In genomic region chr6:53818264-53818731, GRCm38 (mm10) we compare ENCODE assay signal across 8 mouse cellular contexts. TPM values are rescaled to one million over a fixed set of nuclear protein-coding genes. Genes with fewer than 3 reads are reported as not detected.
DNase-seq lines count a peak whose midpoint lies in the region; ATAC-seq and TF ChIP-seq lines count a peak whose summit lies in the region.

No protein-coding gene starts in this region.

- peaks cover 10% of the 10 kb centered on the region; the same call in 1 of the 2 replicates for H3K27me3 ChIP-seq in embryonic facial prominence, embryonic 15.5 days
- H3K27me3 ChIP-seq in heart, embryonic 12.5 days (replicated peaks), result peaks cover 56% of the 10 kb centered on the region
- H3K27me3 ChIP-seq in kidney, embryonic 16.5 days (ENCODE audit: insufficient read depth, low read length), result peaks cover 8% of the 10 kb centered on the region; the same call in 1 of the 2 replicates
- H3K27me3 ChIP-seq in liver, embryonic 14.5 days (ENCODE audit: control insufficient read depth, insufficient read depth, low read length), result peaks cover 56% of the 10 kb centered on the region
- H3K27me3 ChIP-seq in neural tube, embryonic 12.5 days (replicated peaks), result peaks cover 51% of the 10 kb centered on the region

- peak; percentile 41 for DNase-seq in layer of hippocampus, adult 11-12 months (ENCODE audit: low spot score)
- no peak for DNase-seq in layer of hippocampus, adult 9-10 months (ENCODE audit: low spot score)
- DNase-seq in liver, embryonic 14.5 days (ENCODE audit: low read depth in 3 of 3, low spot score in 3 of 3), result no peak
- DNase-seq in urinary bladder, postnatal 25 days (ENCODE audit: low spot score), result peak; percentile 78

- H3K36me3 ChIP-seq in embryonic facial prominence, embryonic 15.5 days, result no peaks in the 10 kb centered on the region
- H3K36me3 ChIP-seq in heart, embryonic 12.5 days, result no peaks in the 10 kb centered on the region
- peaks cover 4% of the 10 kb centered on the region for H3K36me3 ChIP-seq in kidney, embryonic 16.5 days (ENCODE audit: insufficient read depth, low read length)
- no peaks in the 10 kb centered on the region for H3K36me3 ChIP-seq in liver, embryonic 14.5 days (replicated peaks; ENCODE audit: control insufficient read depth, insufficient read depth, low read depth)
- H3K36me3 ChIP-seq in neural tube, embryonic 12.5 days, result no peaks in the 10 kb centered on the region

- peak overlapping the region; percentile 91 for H3K4me2 ChIP-seq in embryonic facial prominence, embryonic 15.5 days (replicated peaks)
- H3K4me2 ChIP-seq in heart, embryonic 12.5 days, result peak overlapping the region; percentile 95
- peak overlapping the region; percentile 86 for H3K4me2 ChIP-seq in kidney, embryonic 16.5 days (replicated peaks; ENCODE audit: low read depth, low read length)
- H3K4me2 ChIP-seq in liver, embryonic 14.5 days (ENCODE audit: low read depth), result peak overlapping the region; percentile 36
- peak overlapping the region; percentile 90 for H3K4me2 ChIP-seq in neural tube, embryonic 12.5 days (replicated peaks)

- H3K4me3 ChIP-seq in embryonic facial prominence, embryonic 15.5 days (replicated peaks), result peak overlapping the region; percentile 63
- H3K4me3 ChIP-seq in heart, embryonic 12.5 days, result peak overlapping the region; percentile 67
- H3K4me3 ChIP-seq in kidney, embryonic 16.5 days (ENCODE audit: low read length), result peak overlapping the region; percentile 59
- peak overlapping the region in 1 of 2 experiments; percentile 3; a peak in 1 of 4 replicates for H3K4me3 ChIP-seq in liver, embryonic 14.5 days (ENCODE audit: insufficient read depth in 1 of 2, low read depth in 2 of 2, low read length in 2 of 2)
- peak overlapping the region; percentile 52 for H3K4me3 ChIP-seq in neural tube, embryonic 12.5 days

- peak; percentile 48; the same call in 1 of the 2 replicates for ATAC-seq in embryonic facial prominence, embryonic 15.5 days (ENCODE audit: insufficient number of reproducible peaks, low FRiP score, low TSS enrichment, low read depth)
- ATAC-seq in heart, embryonic 12.5 days (ENCODE audit: insufficient number of reproducible peaks, low FRiP score), result peak; percentile 31; the same call in 1 of the 2 replicates
- ATAC-seq in kidney, embryonic 16.5 days (ENCODE audit: low FRiP score, low TSS enrichment), result peak; percentile 3; the same call in 1 of the 2 replicates
- no peak for ATAC-seq in liver, embryonic 14.5 days (ENCODE audit: insufficient read depth)
- ATAC-seq in neural tube, embryonic 12.5 days (ENCODE audit: low FRiP score, low read depth), result peak; percentile 52

- peaks cover 46% of the 10 kb centered on the region for H3K4me1 ChIP-seq in embryonic facial prominence, embryonic 15.5 days
- peaks cover 29% of the 10 kb centered on the region for H3K4me1 ChIP-seq in heart, embryonic 12.5 days (replicated peaks)
- H3K4me1 ChIP-seq in kidney, embryonic 16.5 days (ENCODE audit: insufficient read depth, low read length), result peaks cover 35% of the 10 kb centered on the region
- H3K4me1 ChIP-seq in liver, embryonic 14.5 days (replicated peaks; ENCODE audit: control insufficient read depth in 2 of 2, insufficient read depth in 2 of 2, low read length in 1 of 2), result no peaks in the 10 kb centered on the region
- peaks cover 33% of the 10 kb centered on the region for H3K4me1 ChIP-seq in neural tube, embryonic 12.5 days

- TF ChIP-seq CTCF in liver, embryonic 14.5 days (IDR thresholded peaks at IDR 0.05; ENCODE audit: low read depth), result peak; percentile 53

- no peaks in the 10 kb centered on the region for H3K9me3 ChIP-seq in embryonic facial prominence, embryonic 15.5 days (replicated peaks)
- H3K9me3 ChIP-seq in heart, embryonic 12.5 days (replicated peaks), result no peaks in the 10 kb centered on the region
- H3K9me3 ChIP-seq in kidney, embryonic 16.5 days (ENCODE audit: low read length), result no peaks in the 10 kb centered on the region
- H3K9me3 ChIP-seq in liver, embryonic 14.5 days (ENCODE audit: control insufficient read depth, low read length), result no peaks in the 10 kb centered on the region
- H3K9me3 ChIP-seq in neural tube, embryonic 12.5 days, result no peaks in the 10 kb centered on the region

- under 1% methylated on average over 42 of the region's 42 CpGs for WGBS in embryonic facial prominence, embryonic 15.5 days
- WGBS in heart, embryonic 12.5 days, result 1% methylated on average over 42 of the region's 42 CpGs
- WGBS in kidney, embryonic 16.5 days, result under 1% methylated on average over 42 of the region's 42 CpGs
- WGBS in liver, embryonic 14.5 days (ENCODE audit: insufficient replicate concordance), result 1% methylated on average over 42 of the region's 42 CpGs
- WGBS in neural tube, embryonic 12.5 days, result 3% methylated on average over 42 of the region's 42 CpGs

- H3K27ac ChIP-seq in embryonic facial prominence, embryonic 15.5 days (replicated peaks), result peak overlapping the region; percentile 95; the same call in 1 of the 2 replicates
- no peak overlapping the region for H3K27ac ChIP-seq in heart, embryonic 12.5 days (ENCODE audit: poor library complexity, severe bottlenecking)
- H3K27ac ChIP-seq in kidney, embryonic 16.5 days (ENCODE audit: low read length), result peak overlapping the region; percentile 98
- no peak overlapping the region for H3K27ac ChIP-seq in liver, embryonic 14.5 days
- H3K27ac ChIP-seq in neural tube, embryonic 12.5 days, result no peak overlapping the region

- no peak for TF ChIP-seq EP300 in liver, embryonic 14.5 days (IDR thresholded peaks at IDR 0.05; ENCODE audit: low read depth)

- H3K9ac ChIP-seq in embryonic facial prominence, embryonic 15.5 days, result peak overlapping the region; percentile 62
- peak overlapping the region; percentile 29; the same call in 1 of the 2 replicates for H3K9ac ChIP-seq in heart, embryonic 12.5 days
- H3K9ac ChIP-seq in kidney, embryonic 16.5 days (replicated peaks; ENCODE audit: low read length), result peak overlapping the region; percentile 91
- no peak overlapping the region for H3K9ac ChIP-seq in liver, embryonic 14.5 days (replicated peaks)
- H3K9ac ChIP-seq in neural tube, embryonic 12.5 days, result peak overlapping the region; percentile 75

RNA-seq across cellular contexts. Expression of gene Tril, which starts 2.3 kb away (rescaled TPM):
- polyA plus RNA-seq in embryonic facial prominence, embryonic 15.5 days (2015; fragmentation: Nextera tagmentation; extraction: Ambion mirVana), result 35.3 and 38.3 TPM in 2 replicates
- polyA plus RNA-seq in heart, embryonic 12.5 days (2016; fragmentation: Nextera tagmentation; extraction: Ambion mirVana), result 8.3 and 10.5 TPM in 2 replicates
- 83.7 and 86.5 TPM in 2 replicates for polyA plus RNA-seq in kidney, embryonic 16.5 days (2015; fragmentation: Nextera tagmentation; extraction: Ambion mirVana)
- polyA plus RNA-seq in liver, embryonic 14.5 days (2012; rRNA removed), result 0.15 and 0.16 TPM in 2 replicates
- 0.19 and 0.27 TPM in 2 replicates for polyA plus RNA-seq in liver, embryonic 14.5 days (2014; fragmentation: Nextera tagmentation; extraction: Ambion mirVana)
- polyA plus RNA-seq in neural tube, embryonic 12.5 days (2016; fragmentation: Nextera tagmentation; extraction: Ambion mirVana), result 25.4 and 29.8 TPM in 2 replicates

Comparison
In these comparisons a context has a peak if more than half of its experiments do, and no peak if none do; other contexts are left out.
1. DNase-seq: peak in layer of hippocampus, adult 11-12 months (single experiment) and urinary bladder, postnatal 25 days (single experiment); none in layer of hippocampus, adult 9-10 months (single experiment) and liver, embryonic 14.5 days (0 of 3).
2. H3K27ac ChIP-seq: peak in embryonic facial prominence, embryonic 15.5 days (single experiment) and kidney, embryonic 16.5 days (single experiment); none in heart, embryonic 12.5 days (single experiment), liver, embryonic 14.5 days (single experiment) and neural tube, embryonic 12.5 days (single experiment).
3. H3K4me2 ChIP-seq: peak in every context shown above with its lines; median percentile 95 in heart, embryonic 12.5 days; 91 in embryonic facial prominence, embryonic 15.5 days; 90 in neural tube, embryonic 12.5 days; 86 in kidney, embryonic 16.5 days; 36 in liver, embryonic 14.5 days.